Mouse (Mus musculus): ENCODE results near the gene Kcna3. TPM values are rescaled to one million over a fixed set of nuclear protein-coding genes. Genes with fewer than 3 reads are reported as not detected.

Gene Kcna3
- polyA plus RNA-seq, 1 experiment from 2014 or later: 0.59 TPM

DNA sequence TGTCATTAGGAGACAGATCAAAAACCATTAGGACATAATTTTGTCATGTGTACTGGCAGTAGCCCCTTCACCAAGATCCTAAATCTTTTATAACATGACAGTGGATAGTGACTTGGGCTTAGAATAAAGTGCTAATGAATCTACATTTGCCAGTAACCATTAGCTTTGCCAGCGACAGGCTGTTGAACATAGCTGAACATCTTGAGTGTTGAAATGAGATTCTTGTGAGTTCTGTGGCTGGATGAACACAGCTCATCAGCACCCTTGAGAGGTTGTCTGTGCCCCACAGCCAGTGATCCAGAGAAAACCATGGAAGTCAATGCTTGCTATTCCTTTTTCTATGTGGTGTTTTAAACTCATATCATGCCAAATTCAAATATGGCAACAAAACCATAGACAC is 5.7 kb downstream of the Kcna3 start:
- WGBS: 70% methylated on average over 1 of the region's 1 CpGs
- no peak overlapping the region for H3K27ac ChIP-seq
- TF ChIP-seq CTCF (IDR thresholded peaks at IDR 0.05; ENCODE audit: low read depth): no peak
- no peak overlapping the region for H3K4me3 ChIP-seq (replicated peaks; ENCODE audit: low read depth, low read length)
- no peak for DNase-seq (ENCODE audit: low spot score)
- peaks cover 5% of the 10 kb centered on the region; the same call in 1 of the 2 replicates for H3K27me3 ChIP-seq (ENCODE audit: insufficient read depth, low read length)
- H3K4me2 ChIP-seq (ENCODE audit: low read length): no peak overlapping the region
- no peak overlapping the region for H3K9ac ChIP-seq (ENCODE audit: low read depth, low read length)
- no peaks in the 10 kb centered on the region for H3K36me3 ChIP-seq (ENCODE audit: insufficient read depth, low read length)
- no peak for ATAC-seq (replicated peaks; ENCODE audit: low FRiP score, low read depth)
- H3K4me1 ChIP-seq (replicated peaks; ENCODE audit: insufficient read depth, low read length): no peaks in the 10 kb centered on the region
- no peaks in the 10 kb centered on the region for H3K9me3 ChIP-seq (replicated peaks; ENCODE audit: low read length)

DNA sequence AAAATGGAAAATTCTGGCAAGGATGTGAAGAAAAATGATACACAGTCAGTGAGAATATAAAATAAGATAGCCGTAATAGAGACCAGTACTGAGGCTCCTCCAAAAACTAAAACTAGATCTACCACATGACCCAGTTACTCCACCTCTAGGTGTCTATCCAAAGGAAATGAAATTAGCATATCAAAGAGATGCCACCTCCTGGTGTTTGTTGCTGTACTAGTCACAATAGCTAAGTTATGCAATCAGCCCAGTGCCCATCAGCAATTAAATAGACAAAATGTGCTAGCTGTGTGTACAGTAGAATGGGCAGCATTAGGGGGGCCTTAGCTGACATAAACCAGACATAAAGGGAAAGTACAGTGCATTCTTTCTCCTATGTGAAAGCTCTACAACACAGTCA is 25.5 kb downstream of the Kcna3 start:
- DNase-seq (ENCODE audit: low spot score) (no peak), ATAC-seq (replicated peaks; ENCODE audit: low FRiP score, low read depth) (no peak)
- Histone ChIP-seq H3K4me2 (ENCODE audit: low read length) (no peak overlapping the region), H3K4me1 (replicated peaks; ENCODE audit: insufficient read depth, low read length) (no peaks in the 10 kb centered on the region), H3K27ac (no peak overlapping the region), H3K4me3 (replicated peaks; ENCODE audit: low read depth, low read length) (no peak overlapping the region), H3K9me3 (replicated peaks; ENCODE audit: low read length) (no peaks in the 10 kb centered on the region), H3K9ac (ENCODE audit: low read depth, low read length) (no peak overlapping the region), H3K36me3 (ENCODE audit: insufficient read depth, low read length) (no peaks in the 10 kb centered on the region), H3K27me3 (ENCODE audit: insufficient read depth, low read length) (no peaks in the 10 kb centered on the region)
- WGBS: 90% methylated on average over 1 of the region's 1 CpGs
- TF ChIP-seq CTCF (IDR thresholded peaks at IDR 0.05; ENCODE audit: low read depth): no peak

DNA sequence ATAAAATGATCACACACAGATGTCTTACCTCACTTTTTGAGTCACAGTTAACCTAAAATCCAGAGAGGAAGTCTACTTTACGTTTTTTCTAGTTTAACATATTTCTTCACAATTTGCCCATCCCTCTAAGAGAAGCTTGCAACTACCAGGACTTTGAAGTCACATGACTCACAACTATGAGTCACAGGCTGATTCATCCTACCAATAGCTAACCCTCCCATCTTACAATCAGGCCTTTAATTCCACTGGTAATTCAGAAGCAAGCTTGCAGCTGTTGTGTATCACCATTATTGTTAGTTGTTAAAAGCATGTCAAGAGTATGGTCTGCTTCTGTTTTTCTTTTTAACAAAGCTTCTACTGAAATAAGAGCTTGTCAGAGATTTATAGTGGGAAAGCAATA is 26.8 kb downstream of the Kcna3 start:
- Histone ChIP-seq H3K27ac (no peak overlapping the region), H3K9ac (ENCODE audit: low read depth, low read length) (no peak overlapping the region), H3K4me1 (replicated peaks; ENCODE audit: insufficient read depth, low read length) (no peaks in the 10 kb centered on the region), H3K4me2 (ENCODE audit: low read length) (no peak overlapping the region), H3K4me3 (replicated peaks; ENCODE audit: low read depth, low read length) (no peak overlapping the region), H3K36me3 (ENCODE audit: insufficient read depth, low read length) (no peaks in the 10 kb centered on the region), H3K9me3 (replicated peaks; ENCODE audit: low read length) (no peaks in the 10 kb centered on the region), H3K27me3 (ENCODE audit: insufficient read depth, low read length) (no peaks in the 10 kb centered on the region)
- no peak for TF ChIP-seq CTCF (IDR thresholded peaks at IDR 0.05; ENCODE audit: low read depth)
- WGBS: 42% methylated on average over 1 of the region's 1 CpGs
- ATAC-seq (replicated peaks; ENCODE audit: low FRiP score, low read depth) (no peak), DNase-seq (ENCODE audit: low spot score) (peak; percentile 78)

DNA sequence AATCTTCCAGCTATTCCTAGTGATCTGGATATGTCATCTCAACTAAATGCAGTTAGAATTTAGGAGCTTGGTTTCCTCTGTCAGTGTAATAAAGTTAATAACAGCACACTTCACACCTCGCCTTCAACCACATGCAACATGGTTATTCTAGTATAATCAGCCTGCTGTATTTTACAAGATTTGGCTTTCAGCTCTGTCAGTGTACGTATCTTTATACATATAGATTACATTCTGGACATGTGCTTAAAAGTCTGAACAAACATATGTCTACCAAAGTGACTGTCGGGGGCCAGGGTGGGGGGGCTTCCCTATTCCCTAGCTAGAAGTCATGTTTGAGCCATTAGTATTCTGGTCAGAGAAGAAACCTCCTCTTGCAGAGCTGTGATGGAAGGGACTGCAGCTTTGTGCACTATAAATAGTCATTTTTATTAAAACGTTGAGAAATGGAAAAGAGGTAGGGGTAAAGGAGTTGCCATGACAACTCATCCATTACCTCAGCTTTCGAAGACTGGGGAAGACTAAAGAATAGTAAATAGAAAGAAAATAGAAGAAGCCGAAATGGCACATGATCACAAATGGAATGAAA is 29.6 kb downstream of the Kcna3 start:
- 80% methylated on average over 6 of the region's 6 CpGs for WGBS
- H3K9ac ChIP-seq (ENCODE audit: low read depth, low read length): no peak overlapping the region
- ATAC-seq (replicated peaks; ENCODE audit: low FRiP score, low read depth): no peak
- no peak for DNase-seq (ENCODE audit: low spot score)
- H3K9me3 ChIP-seq (replicated peaks; ENCODE audit: low read length): no peaks in the 10 kb centered on the region
- H3K4me3 ChIP-seq (replicated peaks; ENCODE audit: low read depth, low read length): no peak overlapping the region
- H3K4me2 ChIP-seq (ENCODE audit: low read length): no peak overlapping the region
- H3K36me3 ChIP-seq (ENCODE audit: insufficient read depth, low read length): no peaks in the 10 kb centered on the region
- H3K27me3 ChIP-seq (ENCODE audit: insufficient read depth, low read length): no peaks in the 10 kb centered on the region
- H3K4me1 ChIP-seq (replicated peaks; ENCODE audit: insufficient read depth, low read length): no peaks in the 10 kb centered on the region
- no peak overlapping the region for H3K27ac ChIP-seq
- TF ChIP-seq CTCF (IDR thresholded peaks at IDR 0.05; ENCODE audit: low read depth): no peak

DNA sequence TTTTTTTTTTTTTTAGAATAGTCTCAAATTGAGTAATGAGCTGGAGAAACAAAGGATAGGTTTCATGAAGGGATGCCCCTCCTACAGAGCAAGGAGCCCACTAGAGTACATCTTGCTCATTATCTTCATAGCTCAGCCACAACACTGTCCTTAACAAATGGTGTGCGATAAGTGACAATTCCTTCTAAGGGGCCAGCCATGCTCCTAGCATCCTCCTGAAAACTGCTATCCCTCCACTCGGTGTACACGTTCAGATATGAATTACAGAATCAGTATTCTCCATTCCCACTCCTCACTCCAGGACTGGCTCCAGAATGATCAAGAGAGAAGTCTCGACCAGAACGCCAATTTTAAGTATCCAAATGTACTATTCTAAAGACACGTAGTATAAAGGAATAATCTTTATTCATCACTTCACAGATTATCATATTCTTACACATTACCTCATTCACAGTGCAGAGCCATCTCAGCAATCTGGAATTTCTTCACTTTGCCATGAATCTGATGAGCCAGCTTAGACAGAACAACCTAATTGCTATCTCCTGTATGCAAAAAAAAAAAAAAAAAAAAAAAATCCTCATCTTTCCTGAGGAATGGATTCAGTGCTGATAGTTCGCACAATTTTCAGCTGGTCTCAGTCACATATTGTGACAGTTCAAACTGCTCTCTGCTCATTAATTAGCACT is 30.3 kb downstream of the Kcna3 start:
- H3K9ac ChIP-seq (ENCODE audit: low read depth, low read length): no peak overlapping the region
- no peak overlapping the region for H3K27ac ChIP-seq
- no peaks in the 10 kb centered on the region for H3K9me3 ChIP-seq (replicated peaks; ENCODE audit: low read length)
- no peak overlapping the region for H3K4me3 ChIP-seq (replicated peaks; ENCODE audit: low read depth, low read length)
- WGBS: 89% methylated on average over 7 of the region's 7 CpGs
- H3K4me1 ChIP-seq (replicated peaks; ENCODE audit: insufficient read depth, low read length): no peaks in the 10 kb centered on the region
- DNase-seq (ENCODE audit: low spot score): no peak
- no peak for TF ChIP-seq CTCF (IDR thresholded peaks at IDR 0.05; ENCODE audit: low read depth)
- H3K4me2 ChIP-seq (ENCODE audit: low read length): no peak overlapping the region
- no peaks in the 10 kb centered on the region for H3K36me3 ChIP-seq (ENCODE audit: insufficient read depth, low read length)
- no peaks in the 10 kb centered on the region for H3K27me3 ChIP-seq (ENCODE audit: insufficient read depth, low read length)
- no peak for ATAC-seq (replicated peaks; ENCODE audit: low FRiP score, low read depth)

DNA sequence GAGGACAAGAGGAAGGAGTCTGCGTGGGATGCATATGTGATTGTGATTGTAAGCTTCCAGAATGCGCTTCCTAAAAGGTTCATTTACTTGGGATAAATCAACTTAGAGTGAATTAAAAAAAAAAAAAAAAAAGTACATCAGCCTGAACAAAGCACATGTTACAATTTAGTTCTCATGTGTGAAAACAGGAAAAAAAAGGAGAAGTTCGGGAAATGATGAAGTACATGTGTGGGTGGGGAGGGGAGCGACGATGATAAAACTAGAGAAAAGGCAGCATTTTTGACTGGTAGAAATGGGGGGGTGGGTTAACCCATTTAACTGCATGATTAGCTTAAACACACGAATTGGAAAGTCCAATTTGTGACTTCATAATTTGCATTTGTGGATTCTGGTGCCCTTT is 31.3 kb downstream of the Kcna3 start:
- H3K27ac ChIP-seq: no peak overlapping the region
- no peaks in the 10 kb centered on the region for H3K36me3 ChIP-seq (ENCODE audit: insufficient read depth, low read length)
- DNase-seq (ENCODE audit: low spot score) (no peak), ATAC-seq (replicated peaks; ENCODE audit: low FRiP score, low read depth) (no peak)
- H3K9ac ChIP-seq (ENCODE audit: low read depth, low read length): no peak overlapping the region
- H3K4me1 ChIP-seq (replicated peaks; ENCODE audit: insufficient read depth, low read length): no peaks in the 10 kb centered on the region
- no peak overlapping the region for H3K4me2 ChIP-seq (ENCODE audit: low read length)
- no peaks in the 10 kb centered on the region for H3K27me3 ChIP-seq (ENCODE audit: insufficient read depth, low read length)
- 65% methylated on average over 6 of the region's 6 CpGs for WGBS
- no peak for TF ChIP-seq CTCF (IDR thresholded peaks at IDR 0.05; ENCODE audit: low read depth)
- no peaks in the 10 kb centered on the region for H3K9me3 ChIP-seq (replicated peaks; ENCODE audit: low read length)
- no peak overlapping the region for H3K4me3 ChIP-seq (replicated peaks; ENCODE audit: low read depth, low read length)
